Mouse (Mus musculus) hindbrain, embryonic 16.5 days (tissue): Measurements from ENCODE around the gene Il16. TPM values are rescaled to one million over a fixed set of nuclear protein-coding genes. Genes with fewer than 3 reads are reported as not detected.

Experiments used
- ATAC-seq: fragments of 200-750 bp; cut with Nextera tagmentation; 2 replicates; pipeline ENCODE4 v1.8.0; 2017; ENCODE audit warnings: moderate TSS enrichment, moderate library complexity
- H3K27ac ChIP-seq: fragments of 300-500 bp; sonication (generic); 2 replicates; pipeline ENCODE4 v1.5.1; 2014; ENCODE audit warnings: low read depth, mild to moderate bottlenecking, control low read depth, low read length, moderate library complexity
- H3K27me3 ChIP-seq: fragments of 300-500 bp; sonication (generic); replicated peaks from 2 replicates; pipeline ENCODE4 v1.6.1; 2014; ENCODE audit warnings: low read length; ENCODE audit not compliant: control insufficient read depth, insufficient read depth
- H3K36me3 ChIP-seq: fragments of 300-500 bp; sonication (generic); 2 replicates; pipeline ENCODE4 v1.6.1; 2014; ENCODE audit warnings: mild to moderate bottlenecking, low read length, moderate library complexity, mixed read lengths; ENCODE audit not compliant: control insufficient read depth, insufficient read depth
- H3K4me1 ChIP-seq: fragments of 300-500 bp; sonication (generic); 2 replicates; pipeline ENCODE4 v1.6.1; 2014; ENCODE audit warnings: low read depth, low read length; ENCODE audit not compliant: control insufficient read depth, insufficient read depth
- H3K4me2 ChIP-seq: fragments of 300-500 bp; sonication (generic); 2 replicates; pipeline ENCODE4 v1.6.1; 2014; ENCODE audit warnings: mild to moderate bottlenecking, low read length, control low read depth, moderate library complexity
- H3K4me3 ChIP-seq: fragments of 300-500 bp; sonication (generic); 2 replicates; pipeline ENCODE4 v1.5.1; 2014; ENCODE audit warnings: mild to moderate bottlenecking, low read length, control low read depth, moderate library complexity
- H3K9ac ChIP-seq: fragments of 300-500 bp; sonication (generic); 2 replicates; pipeline ENCODE4 v1.6.1; 2014; ENCODE audit warnings: low read depth, mild to moderate bottlenecking, control low read depth, low read length, moderate library complexity
- H3K9me3 ChIP-seq: fragments of 300-500 bp; sonication (generic); 2 replicates; pipeline ENCODE4 v1.6.1; 2014; ENCODE audit warnings: mild to moderate bottlenecking, low read length, moderate library complexity; ENCODE audit not compliant: control insufficient read depth
- WGBS: fragments of 180-500 bp; shearing (Covaris S2); extraction: QIAGEN DNeasy Blood & Tissue Kit; methylation state at CpG from one replicate; pipeline ENCODE4 v1.1.7; 2014; 5-methylcytosine and 5-hydroxymethylcytosine counted together
- polyA plus RNA-seq: library from polyadenylated mRNA; unstranded; fragments of >200 nt; fragmentation: Nextera tagmentation; extraction: Ambion mirVana; gene quantifications from 2 replicates; pipeline ENCODE4 v1.2.1, GENCODE M21; 2015

Gene Il16
- polyA plus RNA-seq, 1 experiment from 2014 or later, result 1.1 TPM

DNA sequence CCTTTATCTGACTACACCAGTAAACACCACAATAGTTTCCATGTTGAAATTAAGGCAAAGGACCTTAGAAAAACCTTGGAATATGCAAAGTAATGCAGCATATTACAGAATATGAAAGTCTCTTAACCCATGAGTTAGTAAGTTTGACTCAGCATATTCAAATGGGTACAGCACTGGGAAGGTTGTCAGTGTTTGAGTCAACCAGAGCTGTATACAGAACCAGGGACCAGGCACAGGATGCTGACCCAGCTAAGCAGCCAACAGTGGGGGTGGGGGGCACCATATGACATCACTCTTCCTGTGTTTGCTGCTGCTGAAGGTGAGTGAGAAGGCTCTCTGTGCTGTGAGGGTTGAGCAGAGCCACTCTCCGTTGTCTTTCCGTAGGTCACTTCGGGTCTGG, 148.5 kb downstream of the Il16 start:
- Histone ChIP-seq H3K27me3 (no peaks in the 10 kb centered on the region), H3K4me3 (no peak overlapping the region), H3K9ac (no peak overlapping the region), H3K4me2 (no peak overlapping the region), H3K36me3 (no peaks in the 10 kb centered on the region), H3K4me1 (no peaks in the 10 kb centered on the region), H3K27ac (no peak overlapping the region), H3K9me3 (no peaks in the 10 kb centered on the region)
- WGBS, result 94% methylated on average over 3 of the region's 3 CpGs
- ATAC-seq, result no peak

GRCm38 (mm10) chr7:83594056-83594455, 151.5 kb downstream of the Il16 start:
- no peak for ATAC-seq
- Histone ChIP-seq H3K4me1 (no peaks in the 10 kb centered on the region), H3K27ac (no peak overlapping the region), H3K4me2 (no peak overlapping the region), H3K4me3 (no peak overlapping the region), H3K36me3 (no peaks in the 10 kb centered on the region), H3K27me3 (no peaks in the 10 kb centered on the region), H3K9ac (no peak overlapping the region), H3K9me3 (no peaks in the 10 kb centered on the region)
- 73% methylated on average over 3 of the region's 3 CpGs for WGBS

Other genes starting within 250 kb of the Il16 start
- gene Tmc3, start 160.8 kb downstream of the Il16 start, polyA plus RNA-seq, result 0.29 and 0.33 TPM in 2 replicates
- 6.6 and 7.3 TPM in 2 replicates for gene Stard5, start 113.8 kb downstream of the Il16 start, polyA plus RNA-seq
- 1.8 and 2.0 TPM in 2 replicates for gene Cfap161, start 49.2 kb upstream of the Il16 start, polyA plus RNA-seq
- gene Tlnrd1, start 138.6 kb upstream of the Il16 start, polyA plus RNA-seq, result 6.2 and 7.8 TPM in 2 replicates
- 63.7 and 83.8 TPM in 2 replicates for gene Mesd, start 138.7 kb upstream of the Il16 start, polyA plus RNA-seq